Mouse (Mus musculus) kidney, adult 2 months (tissue): Measurements from ENCODE around the gene Rps27a.
"Not testable (repeated sequence)": the region's sequence is repeated elsewhere in the genome, so short reads cannot be mapped to it uniquely, and the experiment has no call there.

Source experiments
- CTCF ChIP-seq: fragments of 200-500 bp; conservative IDR thresholded peaks from 2 replicates; pipeline ENCODE4 v1.5.1; 2011; ENCODE audit warnings: low read depth, mild to moderate bottlenecking, control low read depth, low read length, moderate library complexity, mixed read lengths; ENCODE audit not compliant: insufficient read depth, insufficient read length
- POLR2A ChIP-seq: fragments of 200-500 bp; IDR thresholded peaks from one replicate; pipeline ENCODE4 v1.6.1; 2011; ENCODE audit warnings: low read depth, low read length, control low read depth

GRCm38 (mm10) chr11:29546297-29546696, 1.6 kb downstream of the Rps27a start:
- TF ChIP-seq POLR2A, CTCF: not testable (repeated sequence)
